Mouse (Mus musculus) urinary bladder, adult 2 months (tissue): ENCODE measurements around the gene Prps2. TPM values are rescaled to one million over a fixed set of nuclear protein-coding genes. Genes with fewer than 3 reads are reported as not detected.
"Not testable (repeated sequence)": the region's sequence is repeated elsewhere in the genome, so short reads cannot be mapped to it uniquely, and the experiment has no call there.

Experiments used
- DNase-seq: peaks from one replicate; pipeline ENCODE4 v3.0.0; 2022; ENCODE audit warnings: low spot score
- polyA plus RNA-seq: library from polyadenylated mRNA; depleted of rRNA; stranded (reverse); fragments of >200 nt; gene quantifications from 2 replicates; pipeline ENCODE4 v1.2.3, GENCODE M21; 2012; rRNA removed

Gene Prps2
- polyA plus RNA-seq, 1 experiment = 13.4 TPM

- DNase-seq = no peak
Measured at GRCm38 (mm10) chrX:167323742-167324141, 58.8 kb downstream of the Prps2 start.

GRCm38 (mm10) chrX:167321233-167321806 is 61.2 kb downstream of the Prps2 start:
- no peak for DNase-seq

- DNase-seq = no peak
Measured at GRCm38 (mm10) chrX:167318819-167319396, 63.6 kb downstream of the Prps2 start.

GRCm38 (mm10) chrX:167315766-167316165 is 66.8 kb downstream of the Prps2 start:
- no peak for DNase-seq

GRCm38 (mm10) chrX:167315093-167315726 is 67.3 kb downstream of the Prps2 start:
- DNase-seq = no peak

- DNase-seq = not testable (repeated sequence)
Measured at GRCm38 (mm10) chrX:167302061-167302460, 80.5 kb downstream of the Prps2 start.

Other genes starting within 250 kb of the Prps2 start
- 4,214 and 4,914 TPM in 2 replicates for gene Tmsb4x, start 173.4 kb downstream of the Prps2 start, polyA plus RNA-seq
- 1.9 TPM in 2 replicates for gene Tlr8, start 118.4 kb downstream of the Prps2 start, polyA plus RNA-seq
- gene Tlr7, start 52.2 kb downstream of the Prps2 start, polyA plus RNA-seq = 2.7 and 4.3 TPM in 2 replicates